20 mouse cellular contexts compared by ENCODE assay signal in the genomic region with DNA sequence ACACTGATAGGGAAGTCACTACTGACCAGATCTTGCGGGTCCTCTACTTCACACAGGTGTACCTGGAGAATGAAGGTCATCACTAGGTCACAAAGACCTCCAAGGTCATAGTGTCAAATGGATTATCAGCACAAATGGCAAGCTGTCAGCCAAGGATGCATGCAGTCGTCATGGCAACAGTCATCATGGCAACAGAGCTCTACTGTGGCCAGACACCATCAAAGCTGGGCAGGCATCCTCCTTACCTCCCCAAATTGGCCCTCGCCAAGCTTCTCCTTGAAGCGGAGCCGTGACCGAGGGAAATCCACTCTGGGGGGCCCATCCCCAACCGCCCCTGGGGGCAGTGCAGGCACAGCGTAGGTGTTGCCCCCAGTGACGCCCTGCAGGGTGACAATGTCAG. TPM values are rescaled to one million over a fixed set of nuclear protein-coding genes. Genes with fewer than 3 reads are reported as not detected.
DNase-seq lines count a peak whose midpoint lies in the region; ATAC-seq and TF ChIP-seq lines count a peak whose summit lies in the region.
"Had no signal": no experiment of that assay in that cellular context is flagged by ENCODE, and none has a peak within 500 bp of the region (broad histone marks: within the 10 kb centered on the region; RNA-seq: fewer than 3 reads in every experiment).

No protein-coding gene starts in this region.

- ATAC-seq in hindbrain, embryonic 15.5 days (ENCODE audit: low FRiP score, low read depth) = no peak
- ATAC-seq in midbrain, postnatal 0 days (ENCODE audit: low FRiP score) = 0 out of 2 replicates have a peak, but pooled peaks have one; percentile 28
- no peak for ATAC-seq in stomach, postnatal 0 days (ENCODE audit: low FRiP score, low TSS enrichment)

- TF ChIP-seq CTCF in layer of hippocampus, adult 2 months (conservative IDR thresholded peaks at IDR 0.05) = no peak
- no peak for TF ChIP-seq CTCF in brain, embryonic 14.5 days (IDR thresholded peaks at IDR 0.05; ENCODE audit: borderline replicate concordance, extremely low read depth, insufficient read depth, insufficient read length)
- TF ChIP-seq CTCF in midbrain, postnatal 0 days (IDR thresholded peaks at IDR 0.05) = no peak
- no peak for TF ChIP-seq CTCF in stomach, postnatal 0 days (IDR thresholded peaks at IDR 0.05; ENCODE audit: low read depth)
- no peak for TF ChIP-seq CTCF in kidney, adult 2 months (conservative IDR thresholded peaks at IDR 0.05; ENCODE audit: insufficient read depth, insufficient read length, low read depth, low read length)

- no peak for DNase-seq in layer of hippocampus, adult 2 months (ENCODE audit: low spot score in 2 of 2)
- DNase-seq in layer of hippocampus, adult 9-11 months = no peak
- peak; percentile 54 for DNase-seq in brain, embryonic 14.5 days (ENCODE audit: low read depth)
- DNase-seq in midbrain, postnatal 0 days (ENCODE audit: low spot score) = peak; percentile 60
- no peak for DNase-seq in stomach, postnatal 0 days (ENCODE audit: low spot score)
- DNase-seq in kidney, adult 2 months = no peak
- no peak for DNase-seq in heart, postnatal 4 days
- DNase-seq: cerebellum, adult 9-10 months; gastrocnemius, postnatal 25 days; kidney, adult 9 months; lung, embryonic 14.5 days had no signal

- 52% methylated on average over 9 of the region's 9 CpGs for WGBS in hindbrain, embryonic 15.5 days
- 35% methylated on average over 9 of the region's 9 CpGs for WGBS in midbrain, postnatal 0 days
- 79% methylated on average over 9 of the region's 9 CpGs for WGBS in stomach, postnatal 0 days
- WGBS in kidney, adult 2 months = 82% methylated on average over 9 of the region's 9 CpGs

- no peak overlapping the region for H3K9ac ChIP-seq in hindbrain, embryonic 15.5 days
- no peak overlapping the region; the same call in 1 of the 2 replicates for H3K9ac ChIP-seq in midbrain, postnatal 0 days (replicated peaks; ENCODE audit: low read length, poor library complexity, severe bottlenecking)
- no peak overlapping the region for H3K9ac ChIP-seq in stomach, postnatal 0 days (ENCODE audit: low read length)
- H3K9ac ChIP-seq: embryonic facial prominence, embryonic 12.5 days; lung, embryonic 14.5 days; neural tube, embryonic 12.5 days had no signal

- H3K27ac ChIP-seq in layer of hippocampus, adult 2 months = peak overlapping the region; percentile 61; the same call in 1 of the 2 replicates
- H3K27ac ChIP-seq in hindbrain, embryonic 15.5 days (replicated peaks) = 0 out of 2 replicates have a peak overlapping the region, but pooled peaks have one; percentile 27
- H3K27ac ChIP-seq in midbrain, postnatal 0 days (ENCODE audit: low read depth, low read length) = peak overlapping the region; percentile 63
- H3K27ac ChIP-seq in stomach, postnatal 0 days (replicated peaks) = no peak overlapping the region
- no peak overlapping the region for H3K27ac ChIP-seq in kidney, adult 2 months (ENCODE audit: insufficient read depth, low read depth, low read length)
- H3K27ac ChIP-seq: embryonic facial prominence, embryonic 12.5 days; neural tube, embryonic 12.5 days had no signal

- H3K4me2 ChIP-seq in hindbrain, embryonic 15.5 days = no peak overlapping the region
- no peak overlapping the region for H3K4me2 ChIP-seq in midbrain, postnatal 0 days (ENCODE audit: low read depth, low read length, poor library complexity, severe bottlenecking)
- H3K4me2 ChIP-seq in stomach, postnatal 0 days (replicated peaks; ENCODE audit: low read depth) = no peak overlapping the region
- H3K4me2 ChIP-seq: embryonic facial prominence, embryonic 12.5 days; heart, embryonic 11.5 days; lung, embryonic 14.5 days; neural tube, embryonic 12.5 days had no signal

- no peak for TF ChIP-seq EP300 in stomach, postnatal 0 days (optimal IDR thresholded peaks at IDR 0.05)

- peaks cover 9% of the 10 kb centered on the region for H3K4me1 ChIP-seq in hindbrain, embryonic 15.5 days (replicated peaks)
- H3K4me1 ChIP-seq in midbrain, postnatal 0 days (ENCODE audit: insufficient read depth, low read length) = no peaks in the 10 kb centered on the region
- no peaks in the 10 kb centered on the region for H3K4me1 ChIP-seq in stomach, postnatal 0 days (replicated peaks; ENCODE audit: control insufficient read depth, insufficient read depth)
- H3K4me1 ChIP-seq in kidney, adult 2 months (ENCODE audit: control insufficient read depth, insufficient read depth, low read length) = no peaks in the 10 kb centered on the region
- H3K4me1 ChIP-seq: embryonic facial prominence, embryonic 12.5 days; neural tube, embryonic 12.5 days had no signal

- no peaks in the 10 kb centered on the region for H3K27me3 ChIP-seq in hindbrain, embryonic 15.5 days
- H3K27me3 ChIP-seq in midbrain, postnatal 0 days (ENCODE audit: insufficient read depth, low read length) = no peaks in the 10 kb centered on the region
- no peaks in the 10 kb centered on the region for H3K27me3 ChIP-seq in stomach, postnatal 0 days (ENCODE audit: control insufficient read depth, insufficient read depth, low read length)
- no peaks in the 10 kb centered on the region for H3K27me3 ChIP-seq in kidney, adult 2 months (replicated peaks; ENCODE audit: control insufficient read depth, insufficient read depth, low read length)
- H3K27me3 ChIP-seq: neural tube, embryonic 12.5 days had no signal

- TF ChIP-seq POLR2A in brain, embryonic 14.5 days (IDR thresholded peaks at IDR 0.05; ENCODE audit: borderline replicate concordance, extremely low read depth, insufficient read depth, insufficient read length, poor library complexity, severe bottlenecking) = no peak
- TF ChIP-seq POLR2A in kidney, adult 2 months (IDR thresholded peaks at IDR 0.05; ENCODE audit: low read depth, low read length) = no peak

- H3K36me3 ChIP-seq in hindbrain, embryonic 15.5 days = peaks cover 81% of the 10 kb centered on the region
- H3K36me3 ChIP-seq in midbrain, postnatal 0 days (ENCODE audit: insufficient read depth, low read length) = peaks cover 64% of the 10 kb centered on the region
- H3K36me3 ChIP-seq in stomach, postnatal 0 days (ENCODE audit: control insufficient read depth, insufficient read depth, low read length) = peaks cover 64% of the 10 kb centered on the region
- peaks cover 12% of the 10 kb centered on the region for H3K36me3 ChIP-seq in kidney, adult 2 months (ENCODE audit: control insufficient read depth, insufficient read depth, low read length)

- H3K9me3 ChIP-seq in hindbrain, embryonic 15.5 days = no peaks in the 10 kb centered on the region
- no peaks in the 10 kb centered on the region for H3K9me3 ChIP-seq in midbrain, postnatal 0 days (ENCODE audit: low read length)
- H3K9me3 ChIP-seq in stomach, postnatal 0 days (ENCODE audit: control insufficient read depth, low read length) = no peaks in the 10 kb centered on the region
- H3K9me3 ChIP-seq: embryonic facial prominence, embryonic 12.5 days; neural tube, embryonic 12.5 days had no signal

- no peak overlapping the region for H3K4me3 ChIP-seq in layer of hippocampus, adult 2 months
- H3K4me3 ChIP-seq in hindbrain, embryonic 15.5 days = no peak overlapping the region
- no peak overlapping the region for H3K4me3 ChIP-seq in midbrain, postnatal 0 days (ENCODE audit: low read depth, low read length)
- H3K4me3 ChIP-seq in stomach, postnatal 0 days (ENCODE audit: low read depth, low read length) = no peak overlapping the region
- no peak overlapping the region for H3K4me3 ChIP-seq in kidney, adult 2 months (ENCODE audit: insufficient read depth, low read depth, low read length)
- H3K4me3 ChIP-seq: embryonic facial prominence, embryonic 12.5 days; neural tube, embryonic 12.5 days had no signal

RNA-seq across cellular contexts. Expression of gene Gtf2h4, which starts 11.5 kb away (rescaled TPM):
- total RNA-seq in layer of hippocampus, adult 2 months (2021) = 10 to 100 TPM; 29.9 to 35.3 TPM
- 28.8 and 40.8 TPM in 2 replicates for polyA plus RNA-seq in brain, embryonic 14.5 days (2012; rRNA removed)
- 23.7 and 24.8 TPM in 2 replicates for polyA plus RNA-seq in hindbrain, embryonic 15.5 days (2015; fragmentation: Nextera tagmentation; extraction: Ambion mirVana)
- 20.6 and 27.7 TPM in 2 replicates for total RNA-seq in midbrain, postnatal 0 days (2014; rRNA removed)
- 17.8 and 18.4 TPM in 2 replicates for polyA plus RNA-seq in midbrain, postnatal 0 days (2015; fragmentation: Nextera tagmentation; extraction: Ambion mirVana)
- polyA plus RNA-seq in stomach, postnatal 0 days (2015; fragmentation: Nextera tagmentation; extraction: Ambion mirVana) = 20.7 and 20.8 TPM in 2 replicates
- 28.7 and 29.1 TPM in 2 replicates for polyA plus RNA-seq in kidney, adult 2 months (2012; rRNA removed)
- 10 to 100 TPM; 19.4 to 20.9 TPM for total RNA-seq in heart, postnatal 4 days (2021)

RNA-seq across cellular contexts. Expression of gene Vars2, which starts 17.7 kb away (rescaled TPM):
- total RNA-seq in layer of hippocampus, adult 2 months (2021) = 10 to 100 TPM; 32.4 to 47.3 TPM
- polyA plus RNA-seq in brain, embryonic 14.5 days (2012; rRNA removed) = 36.8 and 40.6 TPM in 2 replicates
- polyA plus RNA-seq in hindbrain, embryonic 15.5 days (2015; fragmentation: Nextera tagmentation; extraction: Ambion mirVana) = 15.9 and 17.8 TPM in 2 replicates
- 43.0 and 49.2 TPM in 2 replicates for total RNA-seq in midbrain, postnatal 0 days (2014; rRNA removed)
- 13.8 and 15.9 TPM in 2 replicates for polyA plus RNA-seq in midbrain, postnatal 0 days (2015; fragmentation: Nextera tagmentation; extraction: Ambion mirVana)
- 10.3 and 10.6 TPM in 2 replicates for polyA plus RNA-seq in stomach, postnatal 0 days (2015; fragmentation: Nextera tagmentation; extraction: Ambion mirVana)
- 21.5 and 31.3 TPM in 2 replicates for polyA plus RNA-seq in kidney, adult 2 months (2012; rRNA removed)
- total RNA-seq in heart, postnatal 4 days (2021) = 10 to 100 TPM; 29.0 to 29.2 TPM

RNA-seq across cellular contexts. Expression of gene Ddr1, which starts 19.4 kb away (rescaled TPM):
- 10 to 100 TPM; 54.3 to 61.0 TPM for total RNA-seq in layer of hippocampus, adult 2 months (2021)
- polyA plus RNA-seq in brain, embryonic 14.5 days (2012; rRNA removed) = 99.6 and 112 TPM in 2 replicates
- 106 and 110 TPM in 2 replicates for polyA plus RNA-seq in hindbrain, embryonic 15.5 days (2015; fragmentation: Nextera tagmentation; extraction: Ambion mirVana)
- 82.8 and 100 TPM in 2 replicates for total RNA-seq in midbrain, postnatal 0 days (2014; rRNA removed)
- polyA plus RNA-seq in midbrain, postnatal 0 days (2015; fragmentation: Nextera tagmentation; extraction: Ambion mirVana) = 48.5 and 49.3 TPM in 2 replicates
- polyA plus RNA-seq in stomach, postnatal 0 days (2015; fragmentation: Nextera tagmentation; extraction: Ambion mirVana) = 50.8 TPM in 2 replicates
- 91.2 and 109 TPM in 2 replicates for polyA plus RNA-seq in kidney, adult 2 months (2012; rRNA removed)
- 100 to 1,000 TPM; 107 to 113 TPM for total RNA-seq in heart, postnatal 4 days (2021)
- total RNA-seq: hematopoietic stem cell, adult 5-6 weeks had no signal

RNA-seq across cellular contexts. Expression of gene Mucl3, which starts 41.6 kb away (rescaled TPM):
- total RNA-seq in layer of hippocampus, adult 2 months (2021) = not detected
- polyA plus RNA-seq in brain, embryonic 14.5 days (2012; rRNA removed) = 0.05 and 0.11 TPM in 2 replicates
- polyA plus RNA-seq in hindbrain, embryonic 15.5 days (2015; fragmentation: Nextera tagmentation; extraction: Ambion mirVana) = 0.17 TPM in 1 of 2 replicates, not detected in the other
- 0.77 TPM in 1 of 2 replicates, not detected in the other for total RNA-seq in midbrain, postnatal 0 days (2014; rRNA removed)
- not detected in 2 replicates for polyA plus RNA-seq in midbrain, postnatal 0 days (2015; fragmentation: Nextera tagmentation; extraction: Ambion mirVana)
- 768 and 930 TPM in 2 replicates for polyA plus RNA-seq in stomach, postnatal 0 days (2015; fragmentation: Nextera tagmentation; extraction: Ambion mirVana)
- polyA plus RNA-seq in kidney, adult 2 months (2012; rRNA removed) = not detected in 2 replicates
- not detected for total RNA-seq in heart, postnatal 4 days (2021)
- total RNA-seq: gastrocnemius, postnatal 25 days; hematopoietic stem cell, adult 5-6 weeks; left cerebral cortex, postnatal 10 days; liver, adult 2 months; megakaryocyte, adult 5-6 weeks had no signal
- polyA plus RNA-seq: liver, adult 2 months; neural tube, embryonic 12.5 days had no signal

RNA-seq across cellular contexts. Expression of gene Gm9573, which starts 58.6 kb away (rescaled TPM):
- not detected for total RNA-seq in layer of hippocampus, adult 2 months (2021)
- polyA plus RNA-seq in brain, embryonic 14.5 days (2012; rRNA removed) = not detected in 2 replicates
- polyA plus RNA-seq in hindbrain, embryonic 15.5 days (2015; fragmentation: Nextera tagmentation; extraction: Ambion mirVana) = not detected in 2 replicates
- total RNA-seq in midbrain, postnatal 0 days (2014; rRNA removed) = not detected in 2 replicates
- not detected in 2 replicates for polyA plus RNA-seq in midbrain, postnatal 0 days (2015; fragmentation: Nextera tagmentation; extraction: Ambion mirVana)
- 2.6 and 3.9 TPM in 2 replicates for polyA plus RNA-seq in stomach, postnatal 0 days (2015; fragmentation: Nextera tagmentation; extraction: Ambion mirVana)
- polyA plus RNA-seq in kidney, adult 2 months (2012; rRNA removed) = not detected in 2 replicates
- total RNA-seq in heart, postnatal 4 days (2021) = not detected
- total RNA-seq: gastrocnemius, postnatal 25 days; hematopoietic stem cell, adult 5-6 weeks; left cerebral cortex, postnatal 10 days; liver, adult 2 months; megakaryocyte, adult 5-6 weeks had no signal
- polyA plus RNA-seq: embryonic facial prominence, embryonic 12.5 days; heart, embryonic 11.5 days; large intestine, adult 2 months; liver, adult 2 months; lung, embryonic 14.5 days; neural tube, embryonic 12.5 days had no signal

Comparison
In these comparisons a context has a peak if more than half of its experiments do, and no peak if none do; other contexts are left out.
1. DNase-seq: peak in brain, embryonic 14.5 days (single experiment) and midbrain, postnatal 0 days (single experiment); none in layer of hippocampus, adult 2 months (0 of 2), layer of hippocampus, adult 9-11 months (single experiment), stomach, postnatal 0 days (single experiment), kidney, adult 2 months (single experiment) and heart, postnatal 4 days (single experiment).
2. H3K27ac ChIP-seq: peak in layer of hippocampus, adult 2 months (single experiment), hindbrain, embryonic 15.5 days (single experiment) and midbrain, postnatal 0 days (single experiment); none in stomach, postnatal 0 days (single experiment) and kidney, adult 2 months (single experiment).